Mouse (Mus musculus): Measurements from ENCODE around the gene Optc.

Optc gene

GRCm38 (mm10) chr1:133917456-133918087, 9.8 kb upstream of the Optc start:
- DNase-seq, result no peak

DNA sequence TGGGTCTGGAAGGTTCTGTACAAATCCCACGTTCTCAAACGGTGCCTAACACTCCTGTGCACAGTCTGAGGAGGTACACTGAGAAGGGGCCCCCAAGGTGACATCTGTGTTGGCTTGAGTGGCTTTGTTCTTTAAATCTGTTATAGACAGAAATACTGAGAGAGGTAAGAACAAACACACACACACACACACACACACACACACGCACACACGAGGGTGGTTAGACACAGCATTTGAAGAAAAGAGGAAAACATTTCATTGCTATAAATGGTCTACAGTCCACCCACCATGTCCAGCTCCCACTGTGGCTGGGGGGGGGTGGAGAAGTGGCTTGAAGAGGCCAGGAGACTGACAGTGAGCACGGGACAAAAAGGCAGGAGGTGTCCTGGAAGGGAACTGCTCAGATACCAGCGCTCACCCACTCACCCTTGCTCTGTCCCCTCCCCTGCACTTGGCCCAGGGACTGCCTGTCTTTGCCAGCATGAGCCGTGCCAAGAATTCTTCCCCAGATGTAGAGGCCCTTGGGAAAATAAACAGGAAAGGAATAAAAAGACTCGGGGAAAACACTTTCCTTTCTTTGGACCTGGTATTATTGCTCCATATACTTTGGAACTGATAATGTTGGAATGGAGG, 8.0 kb upstream of the Optc start:
- DNase-seq, result peak in 1 of 2 experiments; percentile 60

DNA sequence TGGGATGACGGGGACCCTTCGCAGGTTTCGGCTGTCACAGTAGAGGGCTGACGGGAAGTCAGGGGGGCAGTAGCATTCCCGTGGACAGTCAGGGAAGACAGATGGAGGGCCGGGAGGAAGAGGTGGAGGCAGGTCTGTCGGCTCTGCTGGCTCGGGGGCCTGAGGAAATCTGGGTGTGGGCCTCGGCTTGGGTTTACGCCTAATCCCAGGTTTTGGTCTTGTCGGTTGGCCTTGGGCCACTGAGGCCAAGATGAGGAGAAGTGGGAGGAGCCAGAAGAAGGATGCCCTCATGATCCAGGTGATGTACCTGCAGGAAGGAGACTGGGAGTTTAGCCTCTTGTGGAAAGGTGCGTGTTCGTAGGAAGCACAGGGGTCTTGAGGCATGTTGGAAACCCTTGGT, 7.3 kb upstream of the Optc start:
- no peak for DNase-seq

DNA sequence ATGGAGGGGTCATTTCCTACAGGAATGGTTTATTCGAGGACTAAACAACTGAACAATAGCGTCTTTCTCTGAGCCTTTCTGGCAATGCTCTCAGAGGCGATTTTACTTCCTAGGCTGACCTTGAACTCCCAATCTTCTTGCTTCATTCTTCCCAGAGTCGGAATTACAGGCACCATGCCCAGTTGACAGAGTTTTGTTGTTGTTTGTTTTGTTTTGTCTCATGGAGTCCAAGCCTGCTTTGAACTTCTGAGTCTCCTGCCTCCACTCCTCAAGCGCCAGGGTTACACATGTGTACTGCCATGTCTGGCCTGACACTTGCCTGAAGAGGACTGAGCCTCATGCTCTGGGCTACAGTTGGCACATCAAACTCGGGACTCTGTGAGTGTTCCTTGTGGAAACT, 5.2 kb upstream of the Optc start:
- DNase-seq, result no peak

DNA sequence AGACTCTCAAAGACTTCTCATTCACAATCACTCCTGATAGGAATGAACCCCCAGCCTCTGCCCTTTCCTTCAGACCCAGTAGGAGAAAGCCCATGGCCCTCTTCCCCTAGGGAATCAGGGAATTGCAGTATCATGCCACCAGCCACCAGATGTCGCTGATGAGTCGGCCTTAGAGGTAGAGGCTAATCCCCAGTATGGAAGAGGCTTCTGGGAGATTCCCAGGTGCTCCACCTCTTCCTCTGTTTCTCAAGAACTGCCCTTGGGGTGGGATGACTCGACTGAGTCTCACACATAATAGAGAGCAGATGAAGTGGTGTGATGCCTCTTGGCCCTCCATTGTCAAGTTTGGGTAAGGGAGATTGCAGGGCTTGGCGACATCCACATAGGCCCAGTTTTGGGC, 3.7 kb upstream of the Optc start:
- peak; percentile 78 to 85 for DNase-seq

- DNase-seq, result peak in 1 of 2 experiments; percentile 54
Observed at GRCm38 (mm10) chr1:133911008-133911407, 3.2 kb upstream of the Optc start.

GRCm38 (mm10) chr1:133910108-133910507, 2.3 kb upstream of the Optc start:
- DNase-seq, result no peak

GRCm38 (mm10) chr1:133908659-133909575, 1.1 kb upstream of the Optc start:
- peak in 1 of 2 experiments; percentile 69 for DNase-seq

DNA sequence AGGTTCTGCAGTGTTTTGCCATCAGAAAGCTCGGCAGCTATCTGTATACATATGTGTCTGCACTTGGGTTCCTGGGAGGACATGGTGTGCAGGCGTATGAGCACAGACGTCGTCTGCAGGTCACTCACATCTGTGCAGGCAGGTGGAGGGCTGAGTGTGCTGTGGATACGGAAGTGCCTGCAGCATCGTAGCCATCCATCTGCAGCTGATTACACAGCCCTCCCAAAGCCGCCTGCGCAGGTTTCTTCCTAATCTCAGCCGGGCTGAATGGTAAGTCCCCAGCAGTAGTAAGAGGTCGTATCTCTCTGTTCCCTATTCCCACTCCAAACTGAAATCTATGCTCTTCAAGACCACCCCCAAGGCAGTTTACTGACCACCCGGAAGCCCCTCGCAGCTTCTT, 1.4 kb downstream of the Optc start:
- no peak for DNase-seq

- DNase-seq, result peak; percentile 75 to 80
Observed at GRCm38 (mm10) chr1:133900825-133901224, 7.0 kb downstream of the Optc start.

DNA sequence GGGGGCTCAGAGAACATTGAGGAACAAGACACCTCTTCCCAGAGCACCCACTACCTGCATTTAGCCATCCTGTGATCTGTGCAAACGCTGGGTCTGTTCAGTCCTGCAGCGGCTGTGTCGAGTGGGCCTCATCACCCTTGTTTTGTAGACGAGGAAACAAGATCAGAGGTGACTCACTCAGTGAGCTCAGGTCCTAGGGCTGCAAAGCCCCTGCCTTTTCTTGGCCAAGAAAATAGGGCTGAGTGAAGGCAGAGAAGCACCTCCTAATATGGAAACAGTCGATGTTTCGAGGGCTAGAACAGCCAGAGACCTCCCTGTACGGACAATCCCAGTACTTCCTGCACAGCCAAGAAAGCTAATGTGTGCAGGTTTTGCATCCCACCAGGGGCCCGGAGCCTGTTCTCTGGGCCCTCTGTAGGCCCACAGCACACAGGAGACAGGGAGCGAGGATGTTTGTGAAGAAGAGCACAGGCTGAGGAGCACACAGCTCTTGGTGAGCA, 8.7 kb downstream of the Optc start:
- DNase-seq, result no peak

GRCm38 (mm10) chr1:133897293-133897692, 10.5 kb downstream of the Optc start:
- no peak for DNase-seq

GRCm38 (mm10) chr1:133891489-133891888, 16.3 kb downstream of the Optc start:
- DNase-seq, result no peak

DNA sequence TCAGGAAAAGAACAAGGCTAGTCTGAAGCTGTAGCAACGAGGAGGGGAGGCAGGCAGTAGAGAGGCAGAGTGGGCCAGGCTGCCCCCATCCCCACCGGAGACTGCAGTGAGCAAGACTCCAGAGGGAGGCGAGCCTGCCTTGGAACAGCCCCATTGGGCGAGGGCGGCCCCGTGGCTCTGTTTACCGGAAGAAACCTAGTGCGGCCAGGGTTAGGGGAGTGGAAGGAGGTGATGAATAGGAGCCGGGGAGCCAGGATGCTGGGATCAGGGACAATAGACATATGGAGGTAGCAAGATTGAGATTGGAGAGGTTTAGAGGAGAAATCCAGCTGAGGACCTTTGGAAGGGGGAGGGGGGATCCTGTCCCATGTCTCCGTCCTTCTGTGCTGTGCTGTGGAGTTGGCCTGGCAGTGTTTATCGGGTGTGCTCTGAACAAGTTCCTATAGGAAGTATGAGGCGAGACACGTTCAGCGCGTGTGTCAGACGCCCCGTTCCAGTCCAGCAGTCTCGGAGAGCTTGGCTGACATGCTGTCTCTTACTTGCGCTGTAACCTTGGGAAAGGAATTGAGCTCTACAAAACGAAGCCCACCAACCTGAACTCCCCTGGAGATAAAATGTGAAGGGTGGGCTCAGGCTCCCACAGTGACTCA, 17.7 kb downstream of the Optc start:
- no peak for DNase-seq

DNA sequence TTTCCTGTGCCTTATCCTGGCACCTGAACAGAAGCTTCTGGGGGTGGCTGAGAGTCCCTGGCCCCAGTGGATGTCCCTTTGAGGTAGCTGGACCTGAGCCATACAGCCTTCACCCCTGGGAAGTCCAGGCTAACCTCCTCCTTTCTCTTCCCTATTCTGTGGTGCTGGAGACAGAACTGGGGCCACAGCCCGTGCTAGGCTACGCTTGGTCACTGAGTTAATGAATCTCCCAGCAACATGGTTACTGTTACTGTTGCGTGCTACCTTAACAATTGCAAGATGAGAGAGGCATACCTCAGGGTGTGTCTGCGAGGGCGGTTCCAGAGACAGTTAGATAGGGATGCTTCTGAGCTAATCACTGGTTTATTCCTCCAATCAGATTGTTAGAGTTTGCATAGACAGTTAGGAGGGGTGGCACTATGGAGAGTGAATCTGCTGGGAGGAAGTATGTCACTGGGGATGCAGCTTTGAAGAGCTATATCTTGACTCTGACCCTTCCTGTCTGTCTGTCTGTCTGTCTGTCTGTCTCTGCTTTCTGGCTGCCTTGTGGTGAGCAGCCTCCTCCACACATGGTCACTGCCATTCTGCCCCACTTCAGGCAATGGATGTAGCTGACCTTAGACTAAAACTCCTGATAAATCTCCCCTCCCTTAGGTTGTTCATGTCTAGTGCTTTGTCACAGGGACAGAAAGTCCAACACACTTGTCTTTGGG, 20.1 kb downstream of the Optc start:
- DNase-seq, result no peak

DNA sequence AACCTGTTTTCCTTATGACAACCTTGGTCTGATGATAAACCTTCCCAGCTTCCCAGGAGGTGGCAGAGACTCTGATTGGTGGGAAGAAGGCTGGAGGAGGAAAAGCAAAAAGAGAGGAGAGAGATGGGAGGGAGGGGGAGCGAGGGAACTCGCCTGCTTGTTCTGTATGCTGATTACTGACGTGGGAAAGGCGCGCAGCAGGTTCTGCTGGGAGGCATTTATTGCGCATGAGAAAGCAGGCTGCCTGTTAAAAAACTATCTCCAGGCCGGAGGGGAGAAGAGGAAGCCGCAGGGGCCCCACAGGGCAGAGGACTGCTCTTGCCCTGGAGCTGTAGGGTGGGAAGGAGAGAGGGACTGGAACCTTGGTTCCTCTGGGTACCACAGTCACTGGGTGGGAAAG, 20.8 kb downstream of the Optc start:
- peak; percentile 75 to 76 for DNase-seq

- no peak for DNase-seq
Observed at GRCm38 (mm10) chr1:133886431-133886830, 21.4 kb downstream of the Optc start.

- DNase-seq, result no peak
Observed at GRCm38 (mm10) chr1:133885811-133886210, 22.0 kb downstream of the Optc start.

DNA sequence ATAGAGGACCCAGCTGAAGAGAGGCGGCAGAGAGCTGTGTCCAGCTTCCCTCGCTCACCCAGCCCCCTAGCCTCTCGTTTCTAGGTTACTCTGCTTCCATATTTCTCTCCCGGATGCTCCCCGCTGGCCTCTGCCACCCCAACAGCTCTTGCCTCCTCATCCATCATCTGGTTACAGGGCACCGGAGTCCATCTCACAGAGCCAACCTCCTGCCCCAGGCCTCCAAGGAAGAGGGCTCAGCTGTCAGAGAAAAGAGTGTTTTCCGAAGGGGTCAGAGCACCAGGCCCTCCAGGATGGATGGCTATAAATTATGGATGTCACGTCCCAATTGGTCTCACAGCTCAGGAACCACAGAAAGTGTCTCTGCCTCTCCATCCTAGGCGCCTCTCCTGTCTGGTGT, 23.1 kb downstream of the Optc start:
- no peak for DNase-seq

GRCm38 (mm10) chr1:133884090-133884489, 23.7 kb downstream of the Optc start:
- DNase-seq, result no peak

GRCm38 (mm10) chr1:133882283-133883217, 25.2 kb downstream of the Optc start:
- no peak for DNase-seq

Data from cerebellum, postnatal 14 days (tissue).